Mouse (Mus musculus) myocyte (in vitro differentiated cells): ENCODE results near the gene Peli2. TPM values are rescaled to one million over a fixed set of nuclear protein-coding genes. Genes with fewer than 3 reads are reported as not detected.

ENCODE experiments used
- H3K27me3 ChIP-seq: one replicate; pipeline ENCODE4 v1.6.1; 2011; ENCODE audit not compliant: control insufficient read depth, insufficient read depth, insufficient read length
- H3K36me3 ChIP-seq: one replicate; pipeline ENCODE4 v1.6.1; 2011; ENCODE audit not compliant: control insufficient read depth, insufficient read depth
- H3K4me2 ChIP-seq: one replicate; pipeline ENCODE4 v1.6.1; 2011; ENCODE audit warnings: low read depth, control low read depth
- H3K4me3 ChIP-seq: one replicate; pipeline ENCODE4 v1.5.1; 2011; ENCODE audit warnings: mild to moderate bottlenecking, control low read depth, moderate library complexity
- H3K79me2 ChIP-seq: one replicate; pipeline ENCODE4 v1.6.1; 2011; ENCODE audit not compliant: control insufficient read depth, insufficient read depth
- H3ac ChIP-seq: one replicate; pipeline ENCODE4 v1.6.1; 2011; ENCODE audit not compliant: control insufficient read depth, insufficient read length
- CEBPB ChIP-seq: IDR thresholded peaks from 2 replicates; pipeline ENCODE4 v1.6.1; 2011; ENCODE audit warnings: mild to moderate bottlenecking, moderate library complexity; ENCODE audit not compliant: poor library complexity, insufficient read depth, severe bottlenecking
- E2F4 ChIP-seq: IDR thresholded peaks from one replicate; pipeline ENCODE4 v1.6.1; 2011; ENCODE audit warnings: mild to moderate bottlenecking, control low read depth, moderate library complexity; ENCODE audit not compliant: insufficient read depth
- MAX ChIP-seq: IDR thresholded peaks from one replicate; pipeline ENCODE4 v1.6.1; 2011; ENCODE audit warnings: low read depth, mild to moderate bottlenecking, control low read depth
- MYOD1 ChIP-seq, 3 experiments: IDR thresholded peaks; one replicate each; pipeline ENCODE4 v1.6.1; 2011; ENCODE audit warnings: control low read depth in 2 of 3, low read depth in 2 of 3, mild to moderate bottlenecking in 2 of 3, moderate library complexity in 1 of 3; ENCODE audit not compliant: insufficient read length in 2 of 3, control insufficient read depth in 1 of 3
- MYOG ChIP-seq, 3 experiments: IDR thresholded peaks; one replicate each; pipeline ENCODE4 v1.6.1; 2011; ENCODE audit warnings: control low read depth in 2 of 3, low read depth in 2 of 3, mild to moderate bottlenecking in 2 of 3; ENCODE audit not compliant: insufficient read length in 2 of 3, control insufficient read depth in 1 of 3, insufficient read depth in 1 of 3
- POLR2A ChIP-seq: IDR thresholded peaks from one replicate; pipeline ENCODE4 v1.6.1; 2011; ENCODE audit warnings: low read depth, mild to moderate bottlenecking, control low read depth, moderate library complexity; ENCODE audit not compliant: insufficient read length
- POLR2AphosphoS2 ChIP-seq: IDR thresholded peaks from one replicate; pipeline ENCODE4 v1.6.1; 2011; ENCODE audit warnings: low read depth, control low read depth; ENCODE audit not compliant: insufficient read length
- REST ChIP-seq: IDR thresholded peaks from one replicate; pipeline ENCODE4 v1.6.1; 2011; ENCODE audit warnings: mild to moderate bottlenecking, control low read depth, moderate library complexity; ENCODE audit not compliant: insufficient read depth, insufficient read length
- SRF ChIP-seq: IDR thresholded peaks from one replicate; pipeline ENCODE4 v1.6.1; 2011; ENCODE audit warnings: low read depth; ENCODE audit not compliant: control insufficient read depth, insufficient read length
- TCF12 ChIP-seq: IDR thresholded peaks from one replicate; pipeline ENCODE4 v1.6.1; 2011; ENCODE audit warnings: mild to moderate bottlenecking, control low read depth; ENCODE audit not compliant: poor library complexity, insufficient read depth, severe bottlenecking
- TCF3 ChIP-seq: IDR thresholded peaks from one replicate; pipeline ENCODE4 v1.6.1; 2011; ENCODE audit warnings: low read depth, control low read depth; ENCODE audit not compliant: insufficient read length
- USF1 ChIP-seq: IDR thresholded peaks from one replicate; pipeline ENCODE4 v1.6.1; 2011; ENCODE audit warnings: low read depth, mild to moderate bottlenecking, control low read depth, moderate library complexity
- polyA plus RNA-seq: library from polyadenylated mRNA; unstranded; fragments of >200 nt; fragmentation: generic; extraction: Trizol; gene quantifications from one replicate; pipeline ENCODE4 v1.2.1, GENCODE M21; 2012; ENCODE audit warnings: missing spikeins

The Peli2 gene
- polyA plus RNA-seq, 1 experiment, result 15.8 TPM

- no peak overlapping the region for H3K4me2 ChIP-seq
- H3K27me3 ChIP-seq, result no peaks in the 10 kb centered on the region
- no peak overlapping the region for H3K4me3 ChIP-seq
- peaks cover 6% of the 10 kb centered on the region for H3K79me2 ChIP-seq
- TF ChIP-seq TCF12, result no peak
- no peak for TF ChIP-seq POLR2A
- no peak for TF ChIP-seq SRF
- no peak for TF ChIP-seq CEBPB
- TF ChIP-seq POLR2AphosphoS2, result no peak
- no peak for TF ChIP-seq E2F4
- no peak for TF ChIP-seq TCF3
- no peak for TF ChIP-seq MYOG (IDR thresholded peaks at IDR 0.05; ENCODE audit: control insufficient read depth in 1 of 3, insufficient read depth in 1 of 3, insufficient read length in 2 of 3, low read depth in 2 of 3)
- H3K36me3 ChIP-seq, result no peaks in the 10 kb centered on the region
- no peak overlapping the region for H3ac ChIP-seq
Measured at GRCm38 (mm10) chr14:48130761-48131575, 10.3 kb downstream of the Peli2 start.

DNA sequence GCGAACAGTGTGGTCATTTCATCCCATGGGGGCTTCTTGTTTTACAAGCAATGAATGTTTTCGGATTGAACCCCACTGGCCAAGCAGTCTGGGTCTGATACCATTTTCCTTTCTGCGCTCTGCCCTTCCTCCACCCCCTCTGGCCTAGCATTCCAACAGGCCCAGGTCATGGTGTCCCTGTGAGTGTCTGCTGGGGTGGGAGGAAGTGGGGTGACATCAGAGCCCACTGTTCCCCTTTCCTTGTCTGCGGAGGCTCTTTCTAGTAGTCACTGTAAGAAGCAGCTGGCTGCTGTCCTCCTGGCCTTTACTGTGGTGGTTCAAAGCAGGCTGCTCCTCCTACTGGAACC is 10.9 kb downstream of the Peli2 start:
- Histone ChIP-seq H3K4me3 (no peak overlapping the region), H3K27me3 (no peaks in the 10 kb centered on the region), H3K4me2 (no peak overlapping the region), H3K36me3 (no peaks in the 10 kb centered on the region), H3K79me2 (peaks cover 6% of the 10 kb centered on the region), H3ac (no peak overlapping the region)
- no peak for TF ChIP-seq REST
- TF ChIP-seq E2F4, result no peak
- TF ChIP-seq POLR2A, result no peak

- TF ChIP-seq TCF12 (no peak), TCF3 (no peak), USF1 (no peak), E2F4 (no peak)
- Histone ChIP-seq H3K79me2 (peaks cover 6% of the 10 kb centered on the region), H3K36me3 (no peaks in the 10 kb centered on the region), H3K4me3 (no peak overlapping the region), H3ac (no peak overlapping the region), H3K4me2 (no peak overlapping the region), H3K27me3 (no peaks in the 10 kb centered on the region)
Measured at GRCm38 (mm10) chr14:48132241-48132640, 11.6 kb downstream of the Peli2 start.

GRCm38 (mm10) chr14:48132865-48133802 is 12.5 kb downstream of the Peli2 start:
- TF ChIP-seq E2F4 (no peak), SRF (no peak), REST (no peak), POLR2A (no peak), MYOD1 (IDR thresholded peaks at IDR 0.05; ENCODE audit: control insufficient read depth in 1 of 3, insufficient read length in 2 of 3, low read depth in 2 of 3) (no peak), POLR2AphosphoS2 (no peak), CEBPB (no peak), MAX (no peak), USF1 (no peak), TCF3 (no peak), MYOG (IDR thresholded peaks at IDR 0.05; ENCODE audit: control insufficient read depth in 1 of 3, insufficient read depth in 1 of 3, insufficient read length in 2 of 3, low read depth in 2 of 3) (no peak), TCF12 (no peak)
- no peaks in the 10 kb centered on the region for H3K36me3 ChIP-seq
- H3K4me3 ChIP-seq, result no peak overlapping the region
- no peaks in the 10 kb centered on the region for H3K27me3 ChIP-seq
- H3K4me2 ChIP-seq, result no peak overlapping the region
- H3ac ChIP-seq, result no peak overlapping the region
- H3K79me2 ChIP-seq, result peaks cover 6% of the 10 kb centered on the region

DNA sequence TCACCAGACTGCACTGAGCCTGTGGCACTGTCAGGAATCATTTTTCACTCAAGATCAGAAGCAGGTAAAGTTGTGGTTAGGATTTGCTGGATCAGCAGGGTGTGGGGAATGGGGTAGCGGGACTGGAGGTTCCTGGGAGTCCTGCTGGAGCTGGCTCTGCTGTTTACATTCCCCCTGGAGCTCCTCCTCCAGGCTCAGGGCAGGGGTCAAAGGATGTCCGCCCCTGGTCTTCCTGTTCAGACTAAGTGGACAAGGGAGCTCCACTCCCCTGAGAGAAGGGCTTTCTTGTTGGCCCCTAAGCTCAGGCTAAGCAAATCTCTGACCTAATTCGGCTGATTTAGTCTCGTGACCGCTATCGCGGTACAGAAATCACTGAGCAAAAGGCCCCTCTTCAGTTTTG is 13.7 kb downstream of the Peli2 start:
- Histone ChIP-seq H3ac (no peak overlapping the region), H3K36me3 (no peaks in the 10 kb centered on the region), H3K4me2 (no peak overlapping the region), H3K27me3 (no peaks in the 10 kb centered on the region), H3K79me2 (peaks cover 6% of the 10 kb centered on the region), H3K4me3 (no peak overlapping the region)
- TF ChIP-seq MYOG (IDR thresholded peaks at IDR 0.05; ENCODE audit: control insufficient read depth in 1 of 3, insufficient read depth in 1 of 3, insufficient read length in 2 of 3, low read depth in 2 of 3) (no peak), POLR2AphosphoS2 (no peak), REST (no peak), SRF (no peak), TCF12 (no peak), POLR2A (no peak), TCF3 (no peak), MYOD1 (IDR thresholded peaks at IDR 0.05; ENCODE audit: control insufficient read depth in 1 of 3, insufficient read length in 2 of 3, low read depth in 2 of 3) (no peak), MAX (no peak), E2F4 (no peak), USF1 (no peak), CEBPB (no peak)
